9 mouse cellular contexts compared by ENCODE assay signal in genomic region chr10:4079643-4080244, GRCm38 (mm10).
DNase-seq lines count a peak whose midpoint lies in the region; ATAC-seq and TF ChIP-seq lines count a peak whose summit lies in the region.
"Had no signal": no experiment of that assay in that cellular context is flagged by ENCODE, and none has a peak within 500 bp of the region (broad histone marks: within the 10 kb centered on the region; RNA-seq: fewer than 3 reads in every experiment).

No protein-coding gene starts in this region.

- H3K36me3 ChIP-seq in forebrain, embryonic 11.5 days (ENCODE audit: control insufficient read depth, insufficient read depth, low read length), result no peaks in the 10 kb centered on the region
- no peaks in the 10 kb centered on the region for H3K36me3 ChIP-seq in forebrain, embryonic 13.5 days (ENCODE audit: poor library complexity, severe bottlenecking)
- peaks cover 59% of the 10 kb centered on the region for H3K36me3 ChIP-seq in megakaryocyte, embryonic 14.5 days (replicated peaks; ENCODE audit: low read length)
- H3K36me3 ChIP-seq: midbrain, embryonic 12.5 days had no signal

- no peak for ATAC-seq in forebrain, embryonic 11.5 days (replicated peaks; ENCODE audit: low FRiP score)
- no peak for ATAC-seq in forebrain, embryonic 13.5 days
- peak; percentile 75 for ATAC-seq in granulocyte monocyte progenitor cell, adult 5-6 weeks (replicated peaks; ENCODE audit: poor library complexity, severe bottlenecking)

- no peak overlapping the region for H3K9ac ChIP-seq in forebrain, embryonic 11.5 days (ENCODE audit: low read length)
- no peak overlapping the region for H3K9ac ChIP-seq in forebrain, embryonic 13.5 days
- H3K9ac ChIP-seq: midbrain, embryonic 12.5 days had no signal

- no peak for TF ChIP-seq POLR2A in cortical plate, adult 2 months (IDR thresholded peaks at IDR 0.05; ENCODE audit: extremely low read depth, insufficient read depth, low read length)

- no peak overlapping the region for H3K4me3 ChIP-seq in forebrain, embryonic 11.5 days (ENCODE audit: low read depth, low read length)
- no peak overlapping the region for H3K4me3 ChIP-seq in forebrain, embryonic 13.5 days
- no peak overlapping the region for H3K4me3 ChIP-seq in cortical plate, adult 2 months (ENCODE audit: insufficient read depth, low read length)
- peak overlapping the region; percentile 30 for H3K4me3 ChIP-seq in megakaryocyte, embryonic 14.5 days (replicated peaks)
- H3K4me3 ChIP-seq: midbrain, embryonic 12.5 days had no signal

- H3K27ac ChIP-seq in forebrain, embryonic 11.5 days (ENCODE audit: low read depth, low read length), result no peak overlapping the region
- H3K27ac ChIP-seq in forebrain, embryonic 13.5 days, result no peak overlapping the region
- H3K27ac ChIP-seq in cortical plate, adult 2 months (ENCODE audit: insufficient read depth, low read length), result 0 out of 2 replicates have a peak overlapping the region, but pooled peaks have one; percentile 52
- H3K27ac ChIP-seq: midbrain, embryonic 12.5 days had no signal

- WGBS in forebrain, embryonic 11.5 days, result 82% methylated on average over 15 of the region's 15 CpGs
- 67% methylated on average over 15 of the region's 15 CpGs for WGBS in forebrain, embryonic 13.5 days

- H3K27me3 ChIP-seq in forebrain, embryonic 11.5 days (ENCODE audit: control insufficient read depth, insufficient read depth, low read length), result no peaks in the 10 kb centered on the region
- H3K27me3 ChIP-seq in forebrain, embryonic 13.5 days, result no peaks in the 10 kb centered on the region
- H3K27me3 ChIP-seq in megakaryocyte, embryonic 14.5 days (replicated peaks), result no peaks in the 10 kb centered on the region
- H3K27me3 ChIP-seq: midbrain, embryonic 12.5 days had no signal

- intact Hi-C loops in left cerebral cortex, postnatal 10 days (cut with DNase I), result no loop called here

- no peak for TF ChIP-seq CTCF in cortical plate, adult 2 months (IDR thresholded peaks at IDR 0.05; ENCODE audit: extremely low read depth, insufficient read depth, low read length)

- H3K4me1 ChIP-seq in forebrain, embryonic 11.5 days (replicated peaks; ENCODE audit: control insufficient read depth, insufficient read depth, low read length), result no peaks in the 10 kb centered on the region
- H3K4me1 ChIP-seq in forebrain, embryonic 13.5 days, result peaks cover 8% of the 10 kb centered on the region; the same call in 1 of the 2 replicates
- H3K4me1 ChIP-seq in cortical plate, adult 2 months (ENCODE audit: control insufficient read depth, insufficient read depth, low read length), result peaks cover 2% of the 10 kb centered on the region; the same call in 1 of the 2 replicates
- peaks cover 37% of the 10 kb centered on the region for H3K4me1 ChIP-seq in megakaryocyte, embryonic 14.5 days
- H3K4me1 ChIP-seq: midbrain, embryonic 12.5 days had no signal

- H3K9me3 ChIP-seq in forebrain, embryonic 11.5 days (ENCODE audit: control insufficient read depth, low read length), result no peaks in the 10 kb centered on the region
- no peaks in the 10 kb centered on the region for H3K9me3 ChIP-seq in forebrain, embryonic 13.5 days (replicated peaks)
- no peaks in the 10 kb centered on the region for H3K9me3 ChIP-seq in megakaryocyte, embryonic 14.5 days
- H3K9me3 ChIP-seq: midbrain, embryonic 12.5 days had no signal

- H3K4me2 ChIP-seq in forebrain, embryonic 11.5 days (ENCODE audit: low read depth, low read length, severe bottlenecking), result no peak overlapping the region
- H3K4me2 ChIP-seq in forebrain, embryonic 13.5 days, result no peak overlapping the region
- H3K4me2 ChIP-seq: midbrain, embryonic 12.5 days had no signal

- DNase-seq in forebrain, embryonic 11.5 days (ENCODE audit: low spot score), result peak; percentile 43
- peak; percentile 74 for DNase-seq in kidney, adult 11 months
- DNase-seq in left cerebral cortex, postnatal 10 days (ENCODE audit: extremely low spot score in 1 of 2, low spot score in 2 of 2), result peak; percentile 42 to 90
- DNase-seq in thymus, postnatal 0 days (ENCODE audit: low spot score), result peak; percentile 42
